Mouse (Mus musculus) right cerebral cortex, postnatal 25 days (tissue): ENCODE results near the gene Myom3.
"Not testable (repeated sequence)": the region's sequence is repeated elsewhere in the genome, so short reads cannot be mapped to it uniquely, and the experiment has no call there.

Source experiments
- DNase-seq: peaks from one replicate; pipeline ENCODE4 v3.0.0; 2022

The Myom3 gene

GRCm38 (mm10) chr4:135759356-135759976, at the start of gene Myom3:
Myom3 (plus strand) TSS chr4:135759715.
- DNase-seq: no peak

- DNase-seq: no peak
Observed at GRCm38 (mm10) chr4:135710392-135710791, 49.1 kb upstream of the Myom3 start.

- DNase-seq: peak; percentile 47
Observed at GRCm38 (mm10) chr4:135714776-135715175, 44.7 kb upstream of the Myom3 start.

GRCm38 (mm10) chr4:135716438-135716837, 43.1 kb upstream of the Myom3 start:
- DNase-seq: not testable (repeated sequence)

GRCm38 (mm10) chr4:135722540-135723290, 36.8 kb upstream of the Myom3 start:
- DNase-seq: no peak

GRCm38 (mm10) chr4:135726416-135726815, 33.1 kb upstream of the Myom3 start:
- DNase-seq: no peak

GRCm38 (mm10) chr4:135727817-135728216, 31.7 kb upstream of the Myom3 start, which contains the start of gene Il22ra1:
Il22ra1 (plus strand) TSS chr4:135728172.
- no peak for DNase-seq

- DNase-seq: peak; percentile 38
Observed at GRCm38 (mm10) chr4:135730204-135730603, 29.3 kb upstream of the Myom3 start.

GRCm38 (mm10) chr4:135730951-135731350, 28.6 kb upstream of the Myom3 start:
- no peak for DNase-seq

- DNase-seq: peak; percentile 44
Observed at GRCm38 (mm10) chr4:135733901-135734300, 25.6 kb upstream of the Myom3 start.

GRCm38 (mm10) chr4:135736903-135737302, 22.6 kb upstream of the Myom3 start:
- DNase-seq: no peak

- no peak for DNase-seq
Observed at GRCm38 (mm10) chr4:135738237-135738636, 21.3 kb upstream of the Myom3 start.

GRCm38 (mm10) chr4:135739148-135739547, 20.4 kb upstream of the Myom3 start:
- no peak for DNase-seq

- no peak for DNase-seq
Observed at GRCm38 (mm10) chr4:135739672-135740071, 19.8 kb upstream of the Myom3 start.

- DNase-seq: no peak
Observed at GRCm38 (mm10) chr4:135743520-135743919, 16.0 kb upstream of the Myom3 start.

GRCm38 (mm10) chr4:135744726-135745448, 14.6 kb upstream of the Myom3 start:
- DNase-seq: no peak

- no peak for DNase-seq
Observed at GRCm38 (mm10) chr4:135745613-135746012, 13.9 kb upstream of the Myom3 start.

- no peak for DNase-seq
Observed at GRCm38 (mm10) chr4:135750896-135751295, 8.6 kb upstream of the Myom3 start.

GRCm38 (mm10) chr4:135752106-135752778, 7.3 kb upstream of the Myom3 start:
- DNase-seq: no peak

- DNase-seq: no peak
Observed at GRCm38 (mm10) chr4:135752779-135753164, 6.7 kb upstream of the Myom3 start.

- no peak for DNase-seq
Observed at GRCm38 (mm10) chr4:135758331-135758730, 1.2 kb upstream of the Myom3 start.

- DNase-seq: no peak
Observed at GRCm38 (mm10) chr4:135758825-135759224, 690 bp upstream of the Myom3 start.

- no peak for DNase-seq
Observed at GRCm38 (mm10) chr4:135761048-135761447, 1.5 kb downstream of the Myom3 start.
